Mouse (Mus musculus) ES-Bruce4 (cell line): Measurements from ENCODE around the gene Pcyt1b.

Experiments used
- CTCF ChIP-seq: IDR thresholded peaks from one replicate; pipeline ENCODE4 v1.8.1; 2011; ENCODE audit warnings: low read depth, low read length
- POLR2A ChIP-seq: IDR thresholded peaks from one replicate; pipeline ENCODE4 v1.8.1; 2011; ENCODE audit warnings: low read length; ENCODE audit not compliant: insufficient read depth

- TF ChIP-seq CTCF (no peak), POLR2A (no peak)
Observed at GRCm38 (mm10) chrX:93655153-93655552, 490 bp downstream of the Pcyt1b start.
